Mouse (Mus musculus): ENCODE measurements at regions not wholly inside any gene's neighbourhood (a gene's known extent, or its start where the extent isn't known, plus 50 kb on each side); places are given as distances from the start of the nearest gene placed in this dataset.
A peak's percentile ranks its signal among the peaks of the same experiment; 100 is the strongest.

GRCm38 (mm10) chr12:58443007-58443406, 173.9 kb upstream of the Clec14a start:
- no peak for DNase-seq (ENCODE audit: low spot score in 2 of 2)

- no peak for DNase-seq (ENCODE audit: low spot score in 2 of 2)
These were observed 172.9 kb upstream of the Clec14a start for GRCm38 (mm10) chr12:58441962-58442361.

- DNase-seq (ENCODE audit: low spot score in 2 of 2): no peak
These were observed 171.6 kb upstream of the Clec14a start for GRCm38 (mm10) chr12:58440666-58441065.

- no peak for DNase-seq (ENCODE audit: low spot score in 2 of 2)
These were observed 167.9 kb upstream of the Clec14a start for GRCm38 (mm10) chr12:58437031-58437430.

GRCm38 (mm10) chr12:58434504-58434903, 165.4 kb upstream of the Clec14a start:
- DNase-seq (ENCODE audit: low spot score in 2 of 2): no peak

GRCm38 (mm10) chr12:58429929-58430328, 160.8 kb upstream of the Clec14a start:
- no peak for DNase-seq (ENCODE audit: low spot score in 2 of 2)

GRCm38 (mm10) chr12:58426758-58427157, 157.7 kb upstream of the Clec14a start:
- no peak for DNase-seq (ENCODE audit: low spot score in 2 of 2)

- no peak for DNase-seq (ENCODE audit: low spot score in 2 of 2)
These were observed 156.9 kb upstream of the Clec14a start for GRCm38 (mm10) chr12:58425961-58426360.

- no peak for DNase-seq (ENCODE audit: low spot score in 2 of 2)
These were observed 154.5 kb upstream of the Clec14a start for GRCm38 (mm10) chr12:58423581-58423980.

GRCm38 (mm10) chr12:58401904-58402303, 132.8 kb upstream of the Clec14a start:
- DNase-seq (ENCODE audit: low spot score in 2 of 2): no peak

- peak in 1 of 2 experiments; percentile 20 for DNase-seq (ENCODE audit: low spot score in 2 of 2)
These were observed 91.2 kb upstream of the Clec14a start for GRCm38 (mm10) chr12:58360258-58360657.

- DNase-seq (ENCODE audit: low spot score in 2 of 2): peak in 1 of 2 experiments; percentile 3
These were observed 65.1 kb upstream of the Clec14a start for GRCm38 (mm10) chr12:58334163-58334562.

- no peak for DNase-seq (ENCODE audit: low spot score in 2 of 2)
These were observed 60.8 kb upstream of the Clec14a start for GRCm38 (mm10) chr12:58329913-58330312.

GRCm38 (mm10) chr12:58323953-58324352, 54.9 kb upstream of the Clec14a start:
- DNase-seq (ENCODE audit: low spot score in 2 of 2): peak; percentile 27 to 60
